Mouse (Mus musculus) testis, adult 2 months (tissue): ENCODE data around the gene Olfr547.

ENCODE experiments used
- CTCF ChIP-seq: fragments of 200-500 bp; IDR thresholded peaks from 2 replicates; pipeline ENCODE4 v1.5.1; 2012; ENCODE audit warnings: low read depth, mild to moderate bottlenecking, inconsistent platforms, low read length, moderate library complexity; ENCODE audit not compliant: control insufficient read depth, insufficient read depth, insufficient replicate concordance
- POLR2A ChIP-seq: fragments of 200-500 bp; IDR thresholded peaks from 2 replicates; pipeline ENCODE4 v1.6.1; 2012; ENCODE audit warnings: low read depth, mild to moderate bottlenecking, inconsistent platforms, low read length, moderate library complexity; ENCODE audit not compliant: control insufficient read depth

GRCm38 (mm10) chr7:102571142-102571541 lies 36.6 kb downstream of the Olfr547 start, which contains the start of gene Olfr550:
- TF ChIP-seq POLR2A (no peak), CTCF (no peak)
